9 mouse cellular contexts compared by ENCODE assay signal in genomic region chr14:102805936-102806923, GRCm38 (mm10).
A peak's percentile ranks its signal among the peaks of the same experiment; 100 is the strongest.
DNase-seq lines count a peak whose midpoint lies in the region; ATAC-seq lines count a peak whose summit lies in the region.
"Had no signal": no experiment of that assay in that cellular context is flagged by ENCODE, and none has a peak within 500 bp of the region (broad histone marks: within the 10 kb centered on the region; RNA-seq: fewer than 3 reads in every experiment).

No protein-coding gene starts in this region.

- no peak overlapping the region for H3K9ac ChIP-seq in forebrain, embryonic 16.5 days (replicated peaks; ENCODE audit: low read depth, low read length)
- no peak overlapping the region for H3K9ac ChIP-seq in heart, embryonic 12.5 days
- H3K9ac ChIP-seq: midbrain, embryonic 12.5 days had no signal

- H3K36me3 ChIP-seq in forebrain, embryonic 10.5 days (replicated peaks): no peaks in the 10 kb centered on the region
- no peaks in the 10 kb centered on the region for H3K36me3 ChIP-seq in forebrain, embryonic 16.5 days (ENCODE audit: control insufficient read depth, insufficient read depth)
- no peaks in the 10 kb centered on the region for H3K36me3 ChIP-seq in heart, embryonic 12.5 days
- H3K36me3 ChIP-seq: midbrain, embryonic 12.5 days had no signal

- H3K4me2 ChIP-seq in forebrain, embryonic 16.5 days (ENCODE audit: low read length): no peak overlapping the region
- H3K4me2 ChIP-seq in heart, embryonic 12.5 days: peak overlapping the region; percentile 33; the same call in 1 of the 2 replicates
- H3K4me2 ChIP-seq: midbrain, embryonic 12.5 days had no signal

- no peaks in the 10 kb centered on the region for H3K27me3 ChIP-seq in forebrain, embryonic 10.5 days (ENCODE audit: poor library complexity, severe bottlenecking)
- H3K27me3 ChIP-seq in forebrain, embryonic 16.5 days (replicated peaks; ENCODE audit: control insufficient read depth, insufficient read depth, low read length): no peaks in the 10 kb centered on the region
- H3K27me3 ChIP-seq in heart, embryonic 12.5 days (replicated peaks): no peaks in the 10 kb centered on the region
- H3K27me3 ChIP-seq: midbrain, embryonic 12.5 days had no signal

- ATAC-seq in forebrain, embryonic 16.5 days: no peak
- ATAC-seq in heart, embryonic 12.5 days (ENCODE audit: insufficient number of reproducible peaks, low FRiP score): peak; percentile 75
- peak; percentile 66 for ATAC-seq in megakaryocyte progenitor cell, adult 5-6 weeks (replicated peaks; ENCODE audit: poor library complexity)

- no peak overlapping the region for H3K27ac ChIP-seq in forebrain, embryonic 10.5 days
- H3K27ac ChIP-seq in forebrain, embryonic 16.5 days (ENCODE audit: low read length): no peak overlapping the region
- peak overlapping the region; percentile 96 for H3K27ac ChIP-seq in brown adipose tissue, adult 24 weeks (replicated peaks; ENCODE audit: low read depth, low read length)
- H3K27ac ChIP-seq in heart, embryonic 12.5 days (ENCODE audit: poor library complexity, severe bottlenecking): peak overlapping the region; percentile 30; the same call in 1 of the 2 replicates
- H3K27ac ChIP-seq: midbrain, embryonic 12.5 days had no signal

- WGBS in forebrain, embryonic 10.5 days: 71% methylated on average over 21 of the region's 21 CpGs
- WGBS in forebrain, embryonic 16.5 days: 72% methylated on average over 21 of the region's 21 CpGs
- WGBS in heart, embryonic 12.5 days: 40% methylated on average over 21 of the region's 21 CpGs

- H3K4me1 ChIP-seq in forebrain, embryonic 10.5 days: no peaks in the 10 kb centered on the region
- no peaks in the 10 kb centered on the region for H3K4me1 ChIP-seq in forebrain, embryonic 16.5 days (replicated peaks; ENCODE audit: control insufficient read depth, insufficient read depth, low read length)
- peaks cover 15% of the 10 kb centered on the region; the same call in 1 of the 2 replicates for H3K4me1 ChIP-seq in brown adipose tissue, adult 24 weeks (ENCODE audit: control insufficient read depth, insufficient read depth, insufficient read length, low read length)
- peaks cover 15% of the 10 kb centered on the region for H3K4me1 ChIP-seq in heart, embryonic 12.5 days (replicated peaks)
- H3K4me1 ChIP-seq: midbrain, embryonic 12.5 days had no signal

- H3K4me3 ChIP-seq in forebrain, embryonic 10.5 days: no peak overlapping the region
- no peak overlapping the region for H3K4me3 ChIP-seq in forebrain, embryonic 16.5 days (replicated peaks; ENCODE audit: low read length)
- H3K4me3 ChIP-seq in brown adipose tissue, adult 24 weeks (ENCODE audit: insufficient read depth, low read depth, low read length): peak overlapping the region; percentile 46
- no peak overlapping the region for H3K4me3 ChIP-seq in heart, embryonic 12.5 days
- H3K4me3 ChIP-seq: midbrain, embryonic 12.5 days had no signal

- DNase-seq in forebrain, embryonic 10.5 days (ENCODE audit: extremely low spot score, low spot score): peak; percentile 18
- DNase-seq in A20 (ENCODE audit: low read depth, low spot score) (peak; percentile 63), MN1 (ENCODE audit: low spot score) (no peak)
- peak; percentile 46 to 53 for DNase-seq in layer of hippocampus, postnatal 10 days (ENCODE audit: low spot score in 2 of 2)

- no peaks in the 10 kb centered on the region for H3K9me3 ChIP-seq in forebrain, embryonic 10.5 days
- H3K9me3 ChIP-seq in forebrain, embryonic 16.5 days (ENCODE audit: control insufficient read depth, low read length): no peaks in the 10 kb centered on the region
- no peaks in the 10 kb centered on the region for H3K9me3 ChIP-seq in heart, embryonic 12.5 days (replicated peaks)
- H3K9me3 ChIP-seq: midbrain, embryonic 12.5 days had no signal

Comparison
In these comparisons a context has a peak if more than half of its experiments do, and no peak if none do; other contexts are left out.
1. H3K27ac ChIP-seq: peak in brown adipose tissue, adult 24 weeks (single experiment) and heart, embryonic 12.5 days (single experiment); none in forebrain, embryonic 10.5 days (single experiment) and forebrain, embryonic 16.5 days (single experiment).